Mouse (Mus musculus) kidney, adult 8-10 months (tissue): ENCODE measurements around the gene Pcdh7.

Experiments
- DNase-seq, 2 experiments: peaks; one replicate each; pipeline ENCODE4 v3.0.0; 2022

The Pcdh7 gene

GRCm38 (mm10) chr5:57750320-57750719, 32.6 kb downstream of the Pcdh7 start:
- no peak for DNase-seq

DNA sequence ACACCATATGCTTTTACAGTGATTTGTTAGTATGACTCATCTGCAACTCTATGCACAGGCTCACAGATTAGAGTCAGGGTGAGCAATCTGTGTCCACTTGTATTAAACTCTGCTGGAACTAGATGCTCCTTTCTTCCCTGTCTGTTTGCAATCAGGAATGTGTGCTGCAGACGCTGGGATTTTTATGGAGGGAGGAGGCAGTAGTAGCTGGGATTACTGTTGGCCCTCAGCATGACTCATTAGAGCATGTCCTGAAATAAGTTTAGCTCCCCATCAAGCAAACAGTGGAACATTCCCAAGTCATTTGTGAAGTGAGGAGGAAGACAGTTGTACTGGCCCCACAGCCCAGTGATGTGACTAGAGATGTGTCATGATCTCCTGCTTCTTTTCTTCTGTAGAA, 38.0 kb downstream of the Pcdh7 start:
- DNase-seq: no peak

DNA sequence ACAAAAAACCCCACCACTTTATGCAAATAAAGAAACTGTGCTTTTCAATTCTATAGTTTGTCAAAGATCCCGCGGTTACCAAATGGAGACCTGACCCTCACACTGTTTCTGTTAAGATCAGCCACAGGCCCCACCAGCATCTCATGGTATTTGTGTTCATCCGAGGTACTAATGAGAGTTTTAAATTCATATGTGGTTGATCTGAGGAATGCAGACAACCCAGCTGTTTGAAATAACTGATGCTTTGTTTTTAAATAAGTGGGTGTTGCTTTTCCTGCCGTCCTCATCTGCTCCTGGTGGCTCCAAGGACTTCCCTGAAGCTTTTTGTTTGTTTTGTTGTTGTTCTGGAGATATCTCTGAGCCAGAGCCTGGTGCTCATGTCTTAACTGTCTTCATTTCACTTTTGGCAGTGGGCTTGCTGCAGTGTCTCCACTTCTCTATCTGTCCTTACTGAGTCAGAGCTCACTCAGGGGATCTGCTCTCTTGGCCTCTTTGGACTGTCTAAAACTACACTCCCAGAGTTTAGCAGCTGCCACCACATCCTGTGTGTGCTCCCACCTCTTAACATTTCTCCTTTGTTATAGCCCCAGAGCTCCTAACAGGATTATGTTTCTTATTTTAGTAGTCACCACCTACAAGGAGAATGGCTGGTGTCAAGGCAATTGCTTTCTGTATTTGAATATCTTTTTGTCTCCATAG, 39.1 kb downstream of the Pcdh7 start:
- no peak for DNase-seq

DNA sequence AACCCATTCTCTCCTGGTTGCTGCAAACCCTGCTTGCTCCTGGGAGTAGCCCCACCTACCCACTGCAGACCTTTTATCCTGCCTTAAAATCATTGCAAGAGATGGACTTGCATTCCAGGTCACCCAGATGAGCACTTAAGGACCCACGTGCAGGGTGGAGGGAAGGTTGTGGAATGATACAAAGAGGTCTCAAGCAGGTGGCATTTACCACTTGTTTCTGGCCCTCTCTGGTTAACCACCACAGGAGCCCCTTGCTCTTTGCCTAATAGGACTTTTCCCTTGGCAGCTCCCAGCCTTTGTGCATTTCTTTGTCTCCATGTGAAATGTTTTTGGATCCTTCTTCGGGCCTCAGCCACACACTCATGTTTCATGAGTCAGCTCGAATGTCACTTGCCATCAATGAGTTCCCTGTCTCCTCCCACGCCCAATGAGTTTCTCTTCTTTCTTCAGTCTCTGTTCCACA, 39.7 kb downstream of the Pcdh7 start:
- no peak for DNase-seq

GRCm38 (mm10) chr5:57758968-57759367, 41.2 kb downstream of the Pcdh7 start:
- DNase-seq: no peak

GRCm38 (mm10) chr5:57760069-57761063, 42.6 kb downstream of the Pcdh7 start:
- DNase-seq: no peak

DNA sequence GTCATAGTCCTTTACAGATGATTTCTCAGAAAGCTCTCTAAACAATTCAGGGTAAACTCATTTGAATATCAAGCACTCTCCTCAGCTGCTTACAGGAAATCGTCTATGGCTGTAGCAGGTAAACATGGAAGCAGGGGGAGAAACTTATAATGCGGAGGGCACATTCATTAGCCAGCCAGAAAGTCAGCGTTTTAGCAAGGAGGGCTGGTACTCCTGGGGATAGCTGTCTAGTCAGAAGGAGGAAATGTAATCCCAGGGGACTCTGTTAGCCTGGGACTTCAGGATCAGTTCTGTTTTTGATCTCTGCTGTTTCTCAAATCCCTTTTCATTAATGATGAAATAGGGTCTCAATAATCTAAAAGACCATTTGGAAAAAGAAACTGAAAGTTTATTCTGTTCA, 47.6 kb downstream of the Pcdh7 start:
- DNase-seq: no peak

- DNase-seq: no peak
These were observed 49.6 kb downstream of the Pcdh7 start for GRCm38 (mm10) chr5:57767346-57767745.

GRCm38 (mm10) chr5:57768469-57769022, 50.8 kb downstream of the Pcdh7 start:
- DNase-seq: no peak

DNA sequence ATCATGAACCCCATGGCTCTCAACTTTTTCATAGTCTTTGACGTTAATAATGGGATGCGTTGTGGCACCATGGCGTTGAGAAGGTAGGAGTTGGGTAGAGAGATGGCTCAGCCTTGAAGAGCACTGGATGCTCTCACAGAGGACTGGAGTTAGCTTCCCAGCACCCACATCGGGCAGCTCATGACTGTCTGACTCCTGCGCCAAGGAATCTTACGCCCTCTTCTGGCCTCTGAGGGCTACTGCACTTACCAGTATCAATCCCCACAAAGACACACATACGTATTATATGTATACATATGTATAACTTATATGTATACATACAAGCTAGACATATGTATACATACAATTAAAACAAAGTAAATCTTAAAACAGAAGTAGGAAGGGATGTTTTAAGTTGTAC, 51.9 kb downstream of the Pcdh7 start:
- DNase-seq: no peak

GRCm38 (mm10) chr5:57770364-57770763, 52.6 kb downstream of the Pcdh7 start:
- DNase-seq: no peak

DNA sequence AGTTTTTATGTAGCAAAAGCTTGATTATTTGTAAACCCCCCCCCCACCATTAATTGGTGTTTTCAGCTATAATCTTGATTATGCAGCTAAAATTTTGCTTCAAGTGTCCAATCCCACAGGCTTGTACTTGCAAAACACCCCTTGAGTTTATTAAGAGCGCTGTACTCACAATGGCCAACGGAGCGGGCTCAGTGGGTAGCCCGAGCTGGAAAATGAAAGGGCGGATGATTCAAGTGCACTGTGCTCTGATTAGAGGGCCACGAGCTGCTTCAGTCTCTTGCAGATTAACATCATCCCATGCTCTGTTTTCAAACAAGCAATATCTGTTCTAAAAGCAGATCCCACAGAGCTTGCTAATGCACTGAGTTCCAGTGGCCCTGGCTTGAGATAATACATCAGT, 53.4 kb downstream of the Pcdh7 start:
- DNase-seq: no peak

GRCm38 (mm10) chr5:57772711-57773110, 54.9 kb downstream of the Pcdh7 start:
- no peak for DNase-seq

DNA sequence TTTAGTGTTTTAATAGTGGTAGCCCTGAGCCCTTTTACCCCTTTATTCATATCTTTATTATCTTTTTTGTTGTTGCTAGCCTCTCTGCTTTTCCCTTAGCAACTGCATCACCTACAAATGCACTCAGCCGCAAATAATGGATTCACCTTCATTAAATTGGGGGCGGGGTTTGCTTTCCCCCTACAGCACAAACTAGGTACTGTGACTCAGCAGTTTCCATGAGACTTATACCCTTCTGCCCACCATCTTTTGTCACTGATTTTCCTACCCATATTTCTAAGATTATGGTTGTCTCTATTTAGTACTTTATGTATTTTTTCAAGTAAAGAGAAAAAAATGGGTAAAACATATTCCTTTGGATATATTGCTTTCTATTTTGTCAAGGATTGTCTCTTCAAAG, 56.7 kb downstream of the Pcdh7 start:
- DNase-seq: no peak

DNA sequence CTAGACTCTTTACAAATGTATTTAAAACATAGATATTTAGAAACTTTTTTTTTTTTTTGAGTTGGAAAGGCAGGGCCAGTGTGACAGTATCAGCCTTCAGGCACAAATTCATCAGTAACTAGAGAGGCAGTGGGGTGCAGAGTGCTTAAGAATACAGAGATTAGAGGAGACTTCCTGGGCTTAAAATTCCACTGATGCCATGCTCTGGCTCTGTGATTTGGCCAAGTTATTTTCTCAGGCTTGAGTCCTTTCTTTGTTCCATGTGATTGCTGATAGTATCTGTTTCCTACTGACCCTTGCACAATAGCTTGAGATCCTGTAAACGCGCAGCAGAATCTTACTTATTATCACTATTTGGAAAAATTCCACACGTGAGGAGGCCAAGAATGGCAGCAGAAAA, 60.3 kb downstream of the Pcdh7 start:
- DNase-seq: no peak

DNA sequence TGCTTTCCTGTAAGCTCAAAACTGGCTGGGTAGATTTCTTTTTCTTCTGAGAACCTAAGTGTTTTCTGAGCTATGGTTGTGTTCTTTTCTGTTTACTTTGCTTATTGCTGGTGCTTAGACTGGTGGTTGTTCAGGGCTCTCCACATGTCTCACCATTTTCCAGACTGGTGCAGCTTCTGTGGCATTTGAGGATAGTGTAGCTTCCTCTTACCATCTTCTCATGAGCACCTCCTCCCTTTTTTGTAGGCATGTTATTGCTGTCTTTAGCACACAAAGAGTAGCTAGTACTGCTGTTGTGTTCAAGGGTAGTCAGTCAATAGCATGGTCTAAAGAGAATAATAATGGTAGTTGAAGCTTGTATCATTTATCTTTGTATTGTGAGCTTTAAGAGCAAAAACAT, 62.2 kb downstream of the Pcdh7 start:
- DNase-seq: no peak

GRCm38 (mm10) chr5:57780574-57780973, 62.8 kb downstream of the Pcdh7 start:
- no peak for DNase-seq

GRCm38 (mm10) chr5:57781950-57782349, 64.2 kb downstream of the Pcdh7 start:
- no peak for DNase-seq

- DNase-seq: no peak
These were observed 64.8 kb downstream of the Pcdh7 start for GRCm38 (mm10) chr5:57782546-57782945.

DNA sequence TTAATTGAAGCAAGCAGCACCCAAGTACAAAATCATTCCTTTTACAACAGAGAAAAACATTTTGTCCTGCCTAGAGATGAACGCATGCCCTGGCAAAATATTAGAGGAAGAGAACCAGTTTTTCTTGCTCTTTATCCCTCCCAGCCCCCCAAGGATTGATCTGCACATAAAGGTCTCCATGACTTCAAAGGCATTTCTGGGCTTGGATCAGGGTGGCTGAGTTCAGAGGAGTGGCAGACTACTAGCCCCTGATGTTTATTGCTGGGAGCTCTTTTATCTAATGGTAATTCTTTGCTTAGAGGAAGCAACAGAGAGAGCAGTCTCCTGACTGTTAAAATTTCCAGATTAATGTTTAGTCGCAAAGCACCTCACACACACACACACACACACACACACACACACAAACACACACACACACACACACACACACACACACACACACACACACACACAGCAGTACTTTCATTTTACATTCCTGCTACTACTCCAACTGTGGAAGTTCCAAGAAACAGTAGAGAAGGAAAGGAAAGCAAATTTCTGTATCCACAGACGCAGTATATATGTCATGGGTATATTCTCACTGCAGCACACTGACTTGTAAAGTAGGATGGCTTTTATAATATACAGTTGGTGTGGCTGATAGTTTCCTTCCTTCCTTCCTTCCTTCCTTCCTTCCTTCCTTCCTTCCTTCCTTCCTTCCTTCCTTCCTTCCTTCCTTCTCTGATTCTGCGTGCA, 71.2 kb downstream of the Pcdh7 start:
- no peak for DNase-seq

- DNase-seq: no peak
These were observed 78.6 kb downstream of the Pcdh7 start for GRCm38 (mm10) chr5:57796337-57796736.

- no peak for DNase-seq
These were observed 80.3 kb downstream of the Pcdh7 start for GRCm38 (mm10) chr5:57797951-57798670.
